Mouse (Mus musculus): ENCODE measurements around the gene Znfx1.

DNA sequence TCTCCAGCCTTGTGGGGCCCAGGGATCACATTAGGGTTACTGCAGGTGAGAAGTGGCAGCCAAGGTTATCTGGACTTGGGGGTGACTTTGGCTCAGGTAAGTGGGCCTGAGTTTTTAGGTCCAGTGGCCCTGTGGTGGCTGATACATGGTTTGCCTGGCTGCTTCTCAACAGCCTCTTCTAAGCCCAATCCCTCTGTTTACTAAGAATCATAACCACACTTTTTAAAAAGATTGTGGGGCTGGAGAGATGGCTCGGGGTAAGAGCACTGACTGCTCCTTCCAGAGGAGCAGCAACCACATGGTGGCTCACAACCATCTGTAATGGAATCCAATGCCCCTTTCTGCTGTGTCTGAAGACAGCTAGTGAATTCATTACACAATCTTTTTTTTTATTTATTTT, 3.2 kb upstream of the Znfx1 start:
- TF ChIP-seq POLR2A (IDR thresholded peaks at IDR 0.05; ENCODE audit: low read depth, low read length) (no peak), CTCF (IDR thresholded peaks at IDR 0.05; ENCODE audit: extremely low read depth, insufficient read depth, insufficient read length, insufficient replicate concordance) (no peak)
